ENCODE assay signal across 14 mouse cellular contexts in genomic region chr19:48168284-48168683, GRCm38 (mm10). TPM values are rescaled to one million over a fixed set of nuclear protein-coding genes. Genes with fewer than 3 reads are reported as not detected.
DNase-seq lines count a peak whose midpoint lies in the region; ATAC-seq lines count a peak whose summit lies in the region.
"Had no signal": no experiment of that assay in that cellular context is flagged by ENCODE, and none has a peak within 500 bp of the region (broad histone marks: within the 10 kb centered on the region; RNA-seq: fewer than 3 reads in every experiment).

No protein-coding gene starts in this region.

- no peaks in the 10 kb centered on the region for H3K4me1 ChIP-seq in hindbrain, embryonic 10.5 days (replicated peaks)
- H3K4me1 ChIP-seq in hindbrain, embryonic 13.5 days (replicated peaks): 0 out of 2 replicates have a peak, but pooled peaks cover 3% of the 10 kb centered on the region
- no peaks in the 10 kb centered on the region for H3K4me1 ChIP-seq in midbrain, embryonic 14.5 days (ENCODE audit: control insufficient read depth, insufficient read depth, low read length)
- H3K4me1 ChIP-seq in midbrain, embryonic 13.5 days (replicated peaks): 0 out of 2 replicates have a peak, but pooled peaks cover 3% of the 10 kb centered on the region
- H3K4me1 ChIP-seq: heart, embryonic 12.5 days; midbrain, embryonic 10.5 days had no signal

- no peaks in the 10 kb centered on the region for H3K36me3 ChIP-seq in hindbrain, embryonic 10.5 days
- H3K36me3 ChIP-seq in hindbrain, embryonic 13.5 days: no peaks in the 10 kb centered on the region
- H3K36me3 ChIP-seq in midbrain, embryonic 14.5 days (ENCODE audit: control insufficient read depth, insufficient read depth, low read length): no peaks in the 10 kb centered on the region
- H3K36me3 ChIP-seq in midbrain, embryonic 13.5 days: no peaks in the 10 kb centered on the region
- H3K36me3 ChIP-seq: heart, embryonic 12.5 days; midbrain, embryonic 10.5 days had no signal

- ATAC-seq in hindbrain, embryonic 13.5 days (ENCODE audit: low FRiP score): no peak
- no peak for ATAC-seq in midbrain, embryonic 14.5 days (ENCODE audit: low FRiP score, low TSS enrichment)
- no peak for ATAC-seq in midbrain, embryonic 13.5 days
- ATAC-seq: liver, postnatal 0 days had no signal

- H3K9me3 ChIP-seq in hindbrain, embryonic 10.5 days: no peaks in the 10 kb centered on the region
- H3K9me3 ChIP-seq in hindbrain, embryonic 13.5 days: no peaks in the 10 kb centered on the region
- no peaks in the 10 kb centered on the region for H3K9me3 ChIP-seq in midbrain, embryonic 14.5 days (ENCODE audit: control insufficient read depth, low read length)
- H3K9me3 ChIP-seq in midbrain, embryonic 13.5 days: no peaks in the 10 kb centered on the region
- H3K9me3 ChIP-seq: midbrain, embryonic 10.5 days had no signal

- no peaks in the 10 kb centered on the region for H3K27me3 ChIP-seq in hindbrain, embryonic 10.5 days (ENCODE audit: insufficient read depth, poor library complexity, severe bottlenecking)
- H3K27me3 ChIP-seq in hindbrain, embryonic 13.5 days: no peaks in the 10 kb centered on the region
- no peaks in the 10 kb centered on the region for H3K27me3 ChIP-seq in midbrain, embryonic 14.5 days (ENCODE audit: control insufficient read depth, insufficient read depth, low read length)
- H3K27me3 ChIP-seq in midbrain, embryonic 13.5 days: no peaks in the 10 kb centered on the region
- H3K27me3 ChIP-seq: heart, embryonic 12.5 days had no signal

- no peak overlapping the region for H3K4me2 ChIP-seq in hindbrain, embryonic 13.5 days
- no peak overlapping the region for H3K4me2 ChIP-seq in midbrain, embryonic 14.5 days (ENCODE audit: low read length)
- H3K4me2 ChIP-seq in midbrain, embryonic 13.5 days (replicated peaks): no peak overlapping the region
- H3K4me2 ChIP-seq: heart, embryonic 12.5 days had no signal

- no peak overlapping the region for H3K4me3 ChIP-seq in hindbrain, embryonic 10.5 days
- no peak overlapping the region for H3K4me3 ChIP-seq in hindbrain, embryonic 13.5 days
- H3K4me3 ChIP-seq in midbrain, embryonic 14.5 days (replicated peaks; ENCODE audit: low read depth, low read length): no peak overlapping the region
- H3K4me3 ChIP-seq in midbrain, embryonic 13.5 days (replicated peaks): no peak overlapping the region
- H3K4me3 ChIP-seq: heart, embryonic 12.5 days; midbrain, embryonic 10.5 days had no signal

- DNase-seq in hindbrain, embryonic 10.5 days (ENCODE audit: low spot score): peak; percentile 19
- DNase-seq in midbrain, embryonic 14.5 days: peak; percentile 21
- peak; percentile 15 for DNase-seq in embryo, embryonic 9.5 days (ENCODE audit: extremely low spot score)
- peak; percentile 76 for DNase-seq in retina, postnatal 1 day
- DNase-seq in urinary bladder, postnatal 14 days (ENCODE audit: low spot score): no peak
- no peak for DNase-seq in urinary bladder, postnatal 4 days (ENCODE audit: low spot score in 2 of 2)
- DNase-seq: cerebellum, adult 9-11 months; liver, postnatal 0 days had no signal

- H3K27ac ChIP-seq in hindbrain, embryonic 10.5 days: no peak overlapping the region
- H3K27ac ChIP-seq in hindbrain, embryonic 13.5 days: no peak overlapping the region
- H3K27ac ChIP-seq in midbrain, embryonic 14.5 days (replicated peaks; ENCODE audit: low read depth, low read length): no peak overlapping the region
- H3K27ac ChIP-seq in midbrain, embryonic 13.5 days: no peak overlapping the region
- H3K27ac ChIP-seq: midbrain, embryonic 10.5 days; stomach, postnatal 0 days had no signal

- H3K9ac ChIP-seq in hindbrain, embryonic 13.5 days: no peak overlapping the region
- no peak overlapping the region for H3K9ac ChIP-seq in midbrain, embryonic 14.5 days (replicated peaks; ENCODE audit: low read length)
- no peak overlapping the region for H3K9ac ChIP-seq in midbrain, embryonic 13.5 days (replicated peaks)
- H3K9ac ChIP-seq: heart, embryonic 12.5 days; liver, postnatal 0 days had no signal

- whole genome bisulfite sequencing in hindbrain, embryonic 10.5 days: 58% methylated on average over 5 of the region's 5 CpGs
- WGBS in hindbrain, embryonic 13.5 days: 67% methylated on average over 5 of the region's 5 CpGs
- 67% methylated on average over 5 of the region's 5 CpGs for WGBS in midbrain, embryonic 14.5 days
- whole genome bisulfite sequencing in midbrain, embryonic 13.5 days: 57% methylated on average over 5 of the region's 5 CpGs

RNA-seq across cellular contexts. Expression of gene Sorcs3, which starts 37.5 kb away (rescaled TPM):
- 1.2 and 3.1 TPM in 2 replicates for polyA plus RNA-seq in hindbrain, embryonic 10.5 days (2016; fragmentation: Nextera tagmentation; extraction: Ambion mirVana)
- polyA plus RNA-seq in hindbrain, embryonic 13.5 days (2015; fragmentation: Nextera tagmentation; extraction: Ambion mirVana): 10.9 and 12.9 TPM in 2 replicates
- 13.6 and 15.2 TPM in 2 replicates for polyA plus RNA-seq in midbrain, embryonic 14.5 days (2014; fragmentation: Nextera tagmentation; extraction: Ambion mirVana)
- polyA plus RNA-seq in midbrain, embryonic 13.5 days (2015; fragmentation: Nextera tagmentation; extraction: Ambion mirVana): 11.5 and 11.8 TPM in 2 replicates
- polyA plus RNA-seq: urinary bladder, adult 2 months had no signal

Comparison
In these comparisons a context has a peak if more than half of its experiments do, and no peak if none do; other contexts are left out.
1. DNase-seq: peak in hindbrain, embryonic 10.5 days (single experiment), midbrain, embryonic 14.5 days (single experiment), embryo, embryonic 9.5 days (single experiment) and retina, postnatal 1 day (single experiment); none in urinary bladder, postnatal 14 days (single experiment) and urinary bladder, postnatal 4 days (0 of 2).